Mouse (Mus musculus): ENCODE measurements at regions not wholly inside any gene's neighbourhood (a gene's known extent, or its start where the extent isn't known, plus 50 kb on each side); places are given as distances from the start of the nearest gene placed in this dataset.

DNA sequence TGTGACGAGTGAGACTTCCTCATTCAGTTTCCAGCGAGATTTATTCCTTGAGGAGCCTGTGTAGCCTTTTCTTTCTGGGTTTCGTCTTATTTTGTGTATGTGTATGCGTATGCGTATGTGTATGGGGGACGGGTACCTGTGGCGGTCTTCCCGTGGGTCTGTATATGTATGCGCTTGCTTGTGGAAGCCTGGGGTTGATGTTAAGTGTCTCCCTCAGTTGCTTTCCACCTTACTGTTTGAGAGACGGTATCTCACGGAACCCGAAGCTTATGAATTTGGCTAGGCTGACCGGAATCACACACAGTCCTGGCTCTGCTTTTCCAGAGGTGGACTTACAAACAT lies 87.1 kb downstream of the Ankrd50 start:
- no peak for DNase-seq (ENCODE audit: extremely low spot score, low spot score)

DNA sequence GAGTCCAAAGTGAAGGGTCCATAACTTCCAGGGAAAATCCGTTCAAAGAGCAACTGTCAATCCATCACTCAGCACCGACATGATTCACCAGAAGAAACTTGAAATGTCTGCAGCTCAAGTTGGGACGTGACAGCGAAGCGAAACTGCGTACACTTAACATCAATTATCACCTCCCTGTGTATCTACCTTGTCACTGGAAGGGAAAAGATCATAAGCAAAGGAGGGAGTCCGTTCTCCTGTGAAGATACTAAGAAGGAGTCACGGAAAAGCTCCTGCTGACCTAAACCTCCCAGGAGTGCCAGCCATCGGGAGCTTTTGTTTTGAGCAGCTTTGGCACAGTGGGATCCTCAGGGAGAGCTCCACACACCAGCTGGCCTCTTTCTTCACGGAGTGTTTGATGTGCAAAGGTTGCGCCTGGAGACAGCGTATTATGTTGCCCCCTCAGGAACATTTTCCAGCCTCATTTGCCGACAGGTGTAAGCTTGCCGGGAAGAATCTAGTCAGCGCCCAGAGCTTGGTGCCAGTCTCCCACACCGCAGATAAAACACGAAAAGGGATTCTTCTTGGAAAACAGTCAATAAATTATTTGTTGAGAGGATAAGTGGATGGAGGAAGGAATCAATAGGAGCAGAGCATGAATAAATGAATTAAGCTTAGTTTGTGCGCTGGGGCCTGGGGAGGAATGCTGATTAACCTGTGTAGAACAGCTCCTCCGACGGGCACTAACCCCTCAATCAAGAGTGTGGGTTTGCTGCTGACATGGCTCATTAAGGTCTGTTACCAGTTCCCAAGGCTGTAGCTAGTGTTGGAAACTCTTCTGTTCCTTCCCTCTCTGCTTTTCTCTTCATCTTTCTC lies 87.7 kb downstream of the Ankrd50 start:
- DNase-seq (ENCODE audit: extremely low spot score, low spot score), result peak; percentile 46

DNA sequence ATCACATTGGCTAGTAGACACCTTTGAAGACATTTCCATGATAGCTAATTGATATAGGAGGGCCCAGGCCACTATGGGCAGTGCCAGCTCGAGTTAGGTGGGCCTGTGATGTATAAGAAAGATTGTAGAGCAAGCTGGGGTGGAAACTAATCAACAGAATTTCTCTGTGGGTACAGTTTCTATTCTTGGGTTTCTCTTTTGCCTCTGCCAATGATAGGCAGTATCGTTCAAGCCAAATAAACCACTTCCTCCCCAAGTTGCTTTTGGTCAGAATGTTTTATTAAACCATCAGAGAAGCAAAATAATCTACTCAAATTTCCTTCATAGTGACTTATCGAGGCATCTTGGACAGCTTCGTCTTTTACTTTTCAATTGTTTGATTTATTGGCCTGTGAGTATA lies 90.3 kb downstream of the Ankrd50 start:
- DNase-seq (ENCODE audit: extremely low spot score, low spot score), result no peak

DNA sequence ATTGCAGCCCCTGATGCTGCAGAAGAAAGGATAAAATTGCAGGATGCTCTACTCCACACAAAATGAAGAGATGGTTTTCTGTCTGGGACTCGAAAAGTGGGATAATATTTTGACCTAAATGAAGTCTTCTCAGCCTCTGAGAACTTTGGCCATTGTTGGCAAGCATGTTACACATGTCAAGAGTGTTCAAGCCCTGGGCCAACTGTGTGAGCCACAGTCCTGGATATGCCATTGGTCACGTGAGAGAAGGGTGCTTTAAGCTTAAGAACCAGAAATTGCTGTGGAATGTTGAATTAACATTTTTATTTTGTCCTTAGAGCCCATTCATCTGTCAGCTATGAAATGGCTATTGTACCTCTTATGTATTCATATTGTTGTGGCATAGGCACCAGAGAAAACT lies 95.0 kb downstream of the Ankrd50 start:
- DNase-seq (ENCODE audit: extremely low spot score, low spot score), result no peak

DNA sequence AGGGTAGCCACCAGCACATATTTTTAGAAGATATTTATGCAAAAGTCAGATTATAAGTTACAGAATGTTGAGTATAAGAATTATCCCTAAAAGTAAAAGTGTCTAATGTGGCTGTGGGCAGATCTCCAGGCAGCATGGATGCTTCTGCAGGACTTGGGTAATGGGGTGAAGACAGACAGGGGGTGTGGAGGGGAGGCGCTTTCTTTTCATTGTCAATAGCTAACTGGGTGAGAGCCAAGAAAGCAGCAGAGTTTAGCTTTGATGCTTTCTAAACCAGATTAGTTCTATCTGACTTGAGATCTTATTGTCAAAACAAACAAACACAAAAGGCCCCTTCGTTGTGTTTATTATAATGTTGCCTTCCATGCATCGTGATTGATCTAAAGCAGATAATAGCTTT lies 95.7 kb downstream of the Ankrd50 start:
- no peak for DNase-seq (ENCODE audit: extremely low spot score, low spot score)

DNA sequence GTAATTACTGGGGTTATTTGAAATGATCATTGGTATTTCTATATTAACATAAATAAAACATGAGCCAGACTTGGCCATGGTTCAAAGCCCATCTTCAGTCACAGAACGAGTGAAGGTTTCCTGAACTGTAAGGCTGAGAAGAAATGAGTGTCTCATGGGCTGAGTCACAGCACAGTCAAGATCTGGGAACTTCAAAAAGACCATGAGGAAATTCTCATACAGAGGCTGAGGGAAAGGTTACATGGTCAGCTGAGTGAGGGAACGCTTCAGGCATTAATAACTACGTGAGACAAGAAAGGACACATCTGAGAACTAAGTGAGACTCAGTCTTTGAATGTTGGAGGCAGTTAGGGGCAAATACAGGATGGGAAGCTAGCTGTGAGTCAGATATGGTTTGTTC lies 101.9 kb downstream of the Ankrd50 start:
- no peak for DNase-seq (ENCODE audit: extremely low spot score, low spot score)

DNA sequence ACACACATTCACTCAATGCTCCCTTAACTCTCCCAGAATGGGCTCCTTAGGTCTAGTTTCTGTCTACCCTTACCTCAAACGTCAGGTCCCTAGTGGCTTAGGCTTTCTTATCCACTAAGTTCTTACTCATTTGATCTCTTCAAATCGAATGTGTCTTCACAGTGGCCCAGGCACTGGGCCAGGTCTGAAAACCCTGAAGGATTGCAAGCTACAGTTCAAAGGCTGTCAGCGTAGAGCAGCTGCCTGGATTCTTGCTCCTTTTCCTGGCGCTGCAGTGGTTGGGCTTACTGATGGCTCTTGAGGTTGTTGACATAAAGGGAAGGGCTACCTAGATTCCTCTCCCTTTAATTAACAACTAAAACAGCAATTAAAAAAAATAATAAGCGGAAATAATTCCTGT lies 103.0 kb downstream of the Ankrd50 start:
- DNase-seq (ENCODE audit: extremely low spot score, low spot score), result no peak

DNA sequence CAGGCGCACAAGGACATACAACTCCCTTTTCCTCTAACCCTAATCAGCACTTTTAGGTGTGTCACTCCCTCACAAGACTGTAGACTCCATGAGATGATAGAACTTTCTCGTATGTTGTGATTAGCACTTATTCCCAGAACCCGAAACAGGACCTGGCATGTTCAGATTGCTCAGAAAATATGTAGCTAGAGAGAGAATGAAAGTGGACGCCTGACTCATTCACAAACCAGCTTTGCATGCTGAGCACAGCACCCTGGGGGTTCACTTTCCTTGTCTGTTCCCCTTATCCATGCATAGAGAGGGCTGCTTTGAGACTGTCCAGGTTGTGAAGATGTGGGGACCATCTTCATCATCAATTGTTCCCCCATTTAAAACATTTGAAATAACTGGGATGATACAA lies 111.0 kb downstream of the Ankrd50 start:
- DNase-seq (ENCODE audit: extremely low spot score, low spot score), result no peak

DNA sequence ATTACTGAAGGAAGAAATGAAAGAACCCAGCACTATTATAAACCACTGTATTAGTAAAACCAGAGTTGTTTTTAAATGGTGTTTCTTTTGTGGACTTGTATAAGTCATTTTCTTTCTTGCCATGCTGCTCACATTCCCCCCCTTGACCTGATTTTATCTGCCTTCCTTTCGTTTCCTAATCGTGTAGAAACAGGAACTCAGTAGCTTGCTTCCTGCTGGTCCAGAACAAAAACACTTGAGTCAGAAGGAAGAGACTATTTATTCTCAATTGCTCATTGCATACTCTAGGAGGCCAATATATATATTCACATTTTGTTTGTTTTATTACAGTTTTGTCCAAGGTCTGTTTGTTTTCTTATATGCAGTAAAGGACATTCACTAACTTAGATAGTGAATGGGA lies 112.9 kb downstream of the Ankrd50 start:
- no peak for DNase-seq (ENCODE audit: extremely low spot score, low spot score)

GRCm38 (mm10) chr3:38363888-38364287 lies 120.8 kb downstream of the Ankrd50 start:
- no peak for DNase-seq (ENCODE audit: extremely low spot score, low spot score)

DNA sequence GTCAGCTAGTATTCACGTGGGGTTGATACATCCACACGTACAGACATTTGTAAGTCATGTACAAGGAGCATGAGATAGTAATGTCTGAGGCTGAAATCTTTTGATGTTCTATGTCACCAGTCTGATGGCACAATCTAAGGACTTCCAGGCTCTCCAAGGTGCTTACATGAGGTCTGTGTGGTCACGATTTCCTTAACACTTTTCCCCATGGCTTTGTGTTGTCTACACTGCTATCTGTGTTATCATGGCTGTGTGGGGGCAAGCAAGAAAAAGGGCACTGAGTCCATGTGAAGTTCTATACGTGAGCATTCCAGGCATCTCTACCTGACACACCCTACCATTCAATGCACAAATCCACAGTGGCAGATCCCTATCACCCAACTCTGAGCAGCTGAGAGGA lies 123.2 kb downstream of the Ankrd50 start:
- no peak for DNase-seq (ENCODE audit: extremely low spot score, low spot score)

DNA sequence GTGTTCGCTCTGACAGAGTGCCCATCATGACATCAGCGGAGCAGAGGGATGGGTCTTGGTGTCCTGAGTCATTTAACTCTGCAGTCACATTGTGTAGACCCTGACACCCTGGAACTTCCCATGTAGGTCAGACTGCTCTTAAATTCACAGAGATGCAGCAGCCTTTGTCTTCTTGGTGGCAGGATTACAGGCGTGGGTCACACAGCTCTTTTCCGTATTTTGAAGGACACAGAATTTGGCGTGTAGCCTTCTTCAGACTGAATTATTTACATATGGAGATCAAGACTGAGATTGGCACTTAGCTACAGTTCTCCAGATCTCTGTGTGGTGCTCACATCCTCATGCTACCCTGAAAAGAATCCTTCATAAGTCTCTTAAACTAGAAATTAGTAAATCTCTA lies 123.7 kb downstream of the Ankrd50 start:
- DNase-seq (ENCODE audit: extremely low spot score, low spot score), result peak; percentile 19

- no peak for DNase-seq (ENCODE audit: extremely low spot score, low spot score)
Observed at GRCm38 (mm10) chr3:38360421-38360921, 124.2 kb downstream of the Ankrd50 start.

DNA sequence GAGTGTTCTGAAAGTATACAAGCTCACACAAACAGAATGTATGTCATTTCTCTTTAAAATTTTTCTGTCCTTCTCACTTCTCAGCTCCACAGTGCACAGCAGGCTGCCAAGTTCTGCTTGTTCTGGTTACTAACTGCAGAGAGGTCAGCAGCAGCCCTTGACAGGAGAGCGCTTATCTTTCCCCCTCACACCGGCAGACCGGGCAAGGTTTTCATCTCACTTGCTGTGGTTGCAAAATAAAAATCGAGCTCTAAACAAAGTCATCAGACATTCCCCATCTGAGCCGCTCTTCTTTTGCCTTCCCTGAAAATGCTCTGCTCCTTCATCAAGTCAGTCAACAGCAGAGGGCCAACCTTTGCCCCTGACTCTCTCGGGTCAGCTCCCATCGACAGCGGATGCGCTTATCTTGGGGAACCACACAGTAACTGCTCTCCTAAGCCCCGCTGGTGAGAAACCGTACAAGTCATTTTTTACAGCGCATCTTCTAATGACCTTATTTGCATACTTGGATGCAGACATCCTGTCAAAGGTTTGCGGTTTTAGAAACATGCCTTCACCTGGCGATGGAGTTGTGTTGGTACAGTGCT lies 126.6 kb downstream of the Ankrd50 start:
- peak; percentile 29 for DNase-seq (ENCODE audit: extremely low spot score, low spot score)

DNA sequence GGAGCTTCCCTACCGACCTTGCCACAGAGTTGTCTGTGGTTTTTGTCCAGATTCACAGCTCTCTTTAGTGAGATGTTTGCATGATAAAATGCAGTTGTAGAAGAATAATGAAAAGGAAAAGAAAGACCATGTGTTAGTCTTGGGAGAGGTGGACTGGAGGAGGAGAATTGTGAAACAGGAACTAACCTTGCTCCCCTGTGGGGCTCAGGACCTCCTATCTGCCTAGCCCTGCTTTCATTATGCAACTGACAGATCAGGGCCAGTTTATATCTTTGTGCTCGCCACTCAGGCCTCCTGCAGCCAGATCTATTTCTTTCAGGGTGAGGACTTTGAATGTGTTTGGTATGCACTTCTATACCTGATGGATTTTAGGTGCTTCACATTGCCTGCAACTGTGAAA lies 140.4 kb downstream of the Ankrd50 start:
- no peak for DNase-seq (ENCODE audit: extremely low spot score, low spot score)

- no peak for DNase-seq (ENCODE audit: extremely low spot score, low spot score)
Observed at GRCm38 (mm10) chr3:38341666-38342065, 143.0 kb downstream of the Ankrd50 start.

GRCm38 (mm10) chr3:38333321-38333910 lies 151.2 kb downstream of the Ankrd50 start:
- DNase-seq (ENCODE audit: extremely low spot score, low spot score), result no peak

DNA sequence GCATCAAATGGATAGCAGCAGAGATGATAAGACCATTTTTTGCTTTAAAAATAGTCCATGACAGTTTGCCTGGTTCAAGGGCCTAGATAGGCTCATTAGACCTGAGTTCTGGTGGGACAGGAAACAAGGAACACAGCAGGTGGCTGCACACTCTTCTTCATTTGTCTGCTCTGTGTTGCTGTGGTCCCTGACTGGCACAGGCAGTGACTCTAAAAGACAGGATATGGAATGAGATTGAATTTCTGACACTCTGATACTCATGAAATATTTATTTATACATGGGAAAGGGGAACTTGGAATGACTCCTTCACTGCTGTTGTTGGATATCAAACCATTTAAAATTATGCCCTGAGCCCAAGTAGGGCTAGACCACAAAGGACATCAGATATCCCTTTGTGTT lies 153.5 kb downstream of the Ankrd50 start:
- DNase-seq (ENCODE audit: extremely low spot score, low spot score), result no peak

- no peak for DNase-seq (ENCODE audit: extremely low spot score, low spot score)
Observed at GRCm38 (mm10) chr3:38327286-38327685, 157.4 kb downstream of the Ankrd50 start.

DNA sequence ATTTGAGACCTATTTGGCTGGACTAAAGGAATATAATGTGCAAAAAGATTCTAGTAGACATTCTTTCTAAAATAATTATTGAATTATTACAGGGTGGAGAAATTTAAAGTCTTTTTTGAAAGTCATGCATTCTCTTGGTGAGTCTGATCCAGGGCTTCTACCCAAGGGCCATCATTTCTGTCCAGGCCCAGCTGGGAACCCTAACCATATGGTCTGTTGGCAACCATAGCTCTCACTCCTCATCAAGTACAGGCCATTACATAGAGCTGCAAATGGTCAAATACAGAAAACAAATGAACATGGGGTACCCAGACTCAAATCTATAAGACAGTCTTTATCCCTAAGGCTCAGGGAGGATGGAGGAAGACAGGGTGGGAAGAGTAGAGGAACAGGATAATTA lies 158.4 kb downstream of the Ankrd50 start:
- no peak for DNase-seq (ENCODE audit: extremely low spot score, low spot score)

DNA sequence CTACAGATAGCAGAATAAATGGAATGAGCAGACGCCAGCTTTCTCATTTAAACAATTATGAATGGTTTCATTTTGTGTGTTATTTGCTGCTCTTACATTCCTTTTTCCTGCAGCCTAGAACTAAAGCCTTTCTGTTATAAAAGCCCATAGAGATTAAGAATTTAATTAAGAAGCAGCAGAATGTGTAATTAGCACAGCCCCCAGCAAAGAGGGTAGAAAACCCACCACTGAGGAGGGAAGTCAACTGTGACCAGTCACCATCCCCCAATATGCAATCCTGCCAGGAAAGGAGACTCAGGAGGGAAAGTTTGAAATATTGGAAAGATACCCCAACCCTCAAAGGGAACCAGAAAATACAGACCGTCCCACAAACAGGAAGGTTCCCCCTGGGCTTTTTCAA lies 160.0 kb downstream of the Ankrd50 start:
- DNase-seq (ENCODE audit: extremely low spot score, low spot score), result no peak

- DNase-seq (ENCODE audit: extremely low spot score, low spot score), result no peak
Observed at GRCm38 (mm10) chr3:38322426-38322825, 162.2 kb downstream of the Ankrd50 start.

- no peak for DNase-seq (ENCODE audit: extremely low spot score, low spot score)
Observed at GRCm38 (mm10) chr3:38321620-38322019, 163.0 kb downstream of the Ankrd50 start.
